Mouse (Mus musculus): ENCODE results near the gene Zfp385a.

DNA sequence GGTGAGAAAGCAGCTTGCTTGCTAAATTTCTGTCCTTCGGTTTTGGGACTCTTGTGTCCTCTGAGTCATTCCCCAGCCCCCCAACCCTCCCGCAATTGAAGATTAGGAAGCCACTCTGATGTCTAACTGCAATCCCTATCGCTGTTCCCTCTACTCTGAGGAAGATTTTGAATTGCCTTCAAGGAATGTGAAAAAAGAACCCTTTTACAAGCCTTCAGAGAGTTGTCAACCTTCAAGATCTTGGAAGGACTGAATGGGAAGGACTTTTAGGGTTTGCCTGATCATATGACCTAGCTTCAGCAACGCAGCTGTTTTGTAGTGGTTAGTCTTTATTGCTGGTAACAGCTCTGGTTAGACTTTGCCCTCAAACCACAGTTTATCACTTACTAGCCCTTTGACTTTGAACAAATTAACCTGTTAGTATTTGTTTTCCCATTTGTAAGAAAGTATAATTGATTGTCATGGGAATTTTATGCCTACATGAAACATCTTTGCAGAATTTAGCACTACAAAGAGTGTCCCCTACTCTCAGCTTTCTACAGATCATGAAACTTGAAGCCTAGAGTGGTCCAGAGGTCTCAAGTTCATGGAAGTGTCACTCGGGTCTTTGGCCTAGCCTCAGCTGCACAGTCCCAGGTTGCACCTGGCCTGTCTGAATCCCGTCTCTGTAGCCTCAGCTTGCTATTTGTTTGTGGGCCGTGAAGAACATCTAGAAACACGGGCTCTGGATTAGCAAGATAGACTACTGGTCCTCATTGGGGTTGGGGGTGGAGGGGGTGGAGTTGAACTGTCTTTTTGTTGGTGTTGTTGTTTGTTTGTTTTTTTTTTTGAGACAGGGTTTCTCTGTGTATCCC is 33.9 kb downstream of the Zfp385a start:
- TF ChIP-seq POLR2A (IDR thresholded peaks at IDR 0.05; ENCODE audit: insufficient read length, low read depth), result no peak
- peak in 2 of 3 experiments; percentile 71 to 79 for TF ChIP-seq MYOD1 (IDR thresholded peaks at IDR 0.05; ENCODE audit: control insufficient read depth in 1 of 3, insufficient read length in 2 of 3, low read depth in 2 of 3)
- TF ChIP-seq TCF12 (IDR thresholded peaks at IDR 0.05; ENCODE audit: insufficient read depth, poor library complexity, severe bottlenecking), result peak; percentile 44
- TF ChIP-seq MAX (IDR thresholded peaks at IDR 0.05; ENCODE audit: low read depth), result no peak
- TF ChIP-seq E2F4 (IDR thresholded peaks at IDR 0.05; ENCODE audit: insufficient read depth), result no peak
- peak in 1 of 3 experiments; percentile 91 for TF ChIP-seq MYOG (IDR thresholded peaks at IDR 0.05; ENCODE audit: control insufficient read depth in 1 of 3, insufficient read depth in 1 of 3, insufficient read length in 2 of 3, low read depth in 2 of 3)
- peak; percentile 28 for TF ChIP-seq TCF3 (IDR thresholded peaks at IDR 0.05; ENCODE audit: insufficient read length, low read depth)
- no peak for TF ChIP-seq CEBPB (IDR thresholded peaks at IDR 0.05; ENCODE audit: insufficient read depth, poor library complexity, severe bottlenecking)
- peak; percentile 89 for TF ChIP-seq USF1 (IDR thresholded peaks at IDR 0.05; ENCODE audit: low read depth)
- no peak for TF ChIP-seq REST (IDR thresholded peaks at IDR 0.05; ENCODE audit: insufficient read depth, insufficient read length)
- TF ChIP-seq POLR2AphosphoS2 (IDR thresholded peaks at IDR 0.05; ENCODE audit: insufficient read length, low read depth), result no peak

Data from myocyte (in vitro differentiated cells).